Mouse (Mus musculus): Measurements from ENCODE around the gene Wnt9b. TPM values are rescaled to one million over a fixed set of nuclear protein-coding genes. Genes with fewer than 3 reads are reported as not detected.

The Wnt9b gene
- polyA plus RNA-seq, 1 experiment from 2014 or later: 0.19 TPM

DNA sequence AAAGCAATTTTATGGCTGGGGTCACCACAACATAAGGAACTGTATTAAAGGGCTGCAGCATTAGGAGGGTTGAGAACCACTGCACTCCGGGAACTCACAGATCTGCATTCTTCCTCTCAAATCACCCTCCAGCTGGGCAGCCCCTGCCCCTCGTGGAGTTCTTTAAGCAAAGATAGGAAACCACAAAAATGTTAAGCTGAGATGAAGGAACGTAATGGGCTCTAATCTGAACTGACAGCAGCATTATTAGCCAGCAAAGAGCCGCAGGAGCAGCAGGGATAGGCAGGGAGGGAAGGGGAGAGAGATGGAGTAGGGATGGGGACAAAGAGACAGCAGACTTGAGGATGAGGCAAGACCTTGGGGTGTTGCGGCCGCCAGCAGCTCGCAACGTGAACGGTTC is 32.6 kb downstream of the Wnt9b start:
- H3K4me2 ChIP-seq (replicated peaks): no peak overlapping the region
- no peak overlapping the region for H3K9ac ChIP-seq
- H3K9me3 ChIP-seq (ENCODE audit: control insufficient read depth, low read length): no peaks in the 10 kb centered on the region
- H3K4me1 ChIP-seq (replicated peaks; ENCODE audit: control insufficient read depth, insufficient read depth, low read length): peaks cover 8% of the 10 kb centered on the region; the same call in 1 of the 2 replicates
- DNase-seq (ENCODE audit: low spot score) (no peak), ATAC-seq (ENCODE audit: low FRiP score) (no peak)
- H3K36me3 ChIP-seq (replicated peaks; ENCODE audit: control insufficient read depth, insufficient read depth): no peaks in the 10 kb centered on the region
- WGBS: 53% methylated on average over 9 of the region's 9 CpGs
- H3K27me3 ChIP-seq (ENCODE audit: control insufficient read depth, insufficient read depth, low read length): no peaks in the 10 kb centered on the region
- H3K27ac ChIP-seq: no peak overlapping the region
- no peak overlapping the region for H3K4me3 ChIP-seq (replicated peaks; ENCODE audit: low read length)

DNA sequence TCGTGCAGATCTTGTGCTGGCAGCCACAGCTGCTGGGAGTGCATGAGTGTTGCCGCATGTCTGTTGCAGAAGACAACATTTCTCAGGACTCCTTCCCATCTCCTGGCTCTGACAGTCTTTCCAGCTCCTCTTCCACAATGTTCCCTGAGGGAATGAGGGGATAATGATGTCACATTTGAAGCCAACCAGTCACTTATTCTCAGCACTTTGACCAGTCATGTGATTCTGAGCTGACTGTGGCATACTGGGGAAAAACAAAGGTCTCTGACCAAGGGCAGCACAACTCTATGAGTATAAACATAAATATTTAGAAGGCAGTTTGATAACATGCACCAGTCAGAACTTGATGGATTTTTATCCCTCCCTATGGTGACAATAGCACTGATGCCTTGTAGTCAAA is 35.5 kb downstream of the Wnt9b start:
- WGBS: 83% methylated on average over 2 of the region's 2 CpGs

DNA sequence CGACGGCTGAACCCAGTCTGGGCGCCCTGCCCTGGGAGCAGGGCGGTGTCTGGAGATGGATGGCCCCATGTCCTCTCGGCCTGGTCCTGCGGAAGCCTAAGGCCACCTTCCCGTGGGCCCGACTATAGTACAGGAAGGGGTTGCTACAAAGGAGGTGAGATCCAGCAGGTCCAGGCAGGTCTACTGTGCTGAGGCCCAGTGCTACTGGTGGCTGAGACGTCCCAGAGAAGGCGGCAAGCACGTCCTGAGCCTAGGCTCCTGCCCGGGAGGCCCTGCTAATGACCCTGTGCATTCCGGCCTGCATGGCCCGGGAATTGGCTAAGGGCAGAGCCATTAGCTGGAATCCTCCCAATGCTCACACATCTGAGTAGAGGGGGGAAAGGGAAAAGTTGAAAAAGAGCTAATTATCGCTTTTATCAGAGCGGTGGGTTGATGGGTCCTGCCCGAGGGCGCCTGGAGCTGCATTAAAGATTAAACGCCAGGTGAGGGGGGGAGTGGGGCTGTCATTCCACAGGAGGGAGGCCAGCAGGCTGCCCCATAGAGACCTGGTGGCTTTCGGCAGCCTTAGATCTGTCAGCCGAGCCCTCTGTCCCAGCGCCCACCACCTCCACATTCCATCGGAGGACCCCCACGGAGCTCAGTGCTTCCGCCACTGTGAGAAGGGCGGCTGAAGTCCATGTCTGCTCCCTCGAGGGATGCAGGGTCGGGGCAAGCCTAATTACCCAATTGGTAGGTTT is 37.6 kb downstream of the Wnt9b start:
- ATAC-seq (ENCODE audit: low FRiP score) (no peak), DNase-seq (ENCODE audit: low spot score) (no peak)
- Histone ChIP-seq H3K27ac (no peak overlapping the region), H3K9ac (no peak overlapping the region), H3K27me3 (ENCODE audit: control insufficient read depth, insufficient read depth, low read length) (no peaks in the 10 kb centered on the region), H3K36me3 (replicated peaks; ENCODE audit: control insufficient read depth, insufficient read depth) (no peaks in the 10 kb centered on the region), H3K9me3 (ENCODE audit: control insufficient read depth, low read length) (no peaks in the 10 kb centered on the region), H3K4me1 (replicated peaks; ENCODE audit: control insufficient read depth, insufficient read depth, low read length) (no peaks in the 10 kb centered on the region), H3K4me2 (replicated peaks) (no peak overlapping the region), H3K4me3 (replicated peaks; ENCODE audit: low read length) (no peak overlapping the region)
- 63% methylated on average over 28 of the region's 28 CpGs for WGBS

More for the DNA sequence above, 35.5 kb downstream of the Wnt9b start:
- Histone ChIP-seq H3K4me1 (replicated peaks; ENCODE audit: control insufficient read depth, insufficient read depth, low read length) (no peaks in the 10 kb centered on the region), H3K36me3 (replicated peaks; ENCODE audit: control insufficient read depth, insufficient read depth) (no peaks in the 10 kb centered on the region), H3K4me3 (replicated peaks; ENCODE audit: low read length) (no peak overlapping the region), H3K27me3 (ENCODE audit: control insufficient read depth, insufficient read depth, low read length) (no peaks in the 10 kb centered on the region), H3K4me2 (replicated peaks) (no peak overlapping the region), H3K9me3 (ENCODE audit: control insufficient read depth, low read length) (no peaks in the 10 kb centered on the region), H3K9ac (no peak overlapping the region), H3K27ac (no peak overlapping the region)
- DNase-seq (ENCODE audit: low spot score): no peak
- no peak for ATAC-seq (ENCODE audit: low FRiP score)

DNA sequence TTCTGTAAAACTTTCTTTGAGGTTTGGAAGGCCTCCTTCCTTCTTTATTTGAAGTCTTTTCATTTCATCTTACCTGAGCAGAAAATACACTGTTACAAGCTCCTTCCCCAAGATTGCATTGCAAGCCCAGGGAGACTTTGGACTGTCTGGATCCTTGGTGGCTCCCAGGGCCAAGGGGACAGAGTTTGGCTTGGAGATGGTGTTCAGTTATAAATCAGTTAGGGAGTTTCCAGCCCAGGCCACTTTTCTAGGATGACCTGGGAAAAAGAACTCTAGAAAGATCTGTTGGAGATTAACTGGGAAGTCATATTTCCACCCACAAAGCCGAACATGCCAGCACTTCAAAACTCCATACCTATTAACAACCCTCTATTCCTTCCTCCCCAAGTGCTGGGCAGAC is 39.6 kb downstream of the Wnt9b start:
- ATAC-seq (ENCODE audit: low FRiP score) (no peak), DNase-seq (ENCODE audit: low spot score) (no peak)
- no peaks in the 10 kb centered on the region for H3K4me1 ChIP-seq (replicated peaks; ENCODE audit: control insufficient read depth, insufficient read depth, low read length)
- H3K27ac ChIP-seq: no peak overlapping the region
- no peaks in the 10 kb centered on the region for H3K27me3 ChIP-seq (ENCODE audit: control insufficient read depth, insufficient read depth, low read length)
- WGBS: 87% methylated on average over 1 of the region's 1 CpGs
- H3K36me3 ChIP-seq (replicated peaks; ENCODE audit: control insufficient read depth, insufficient read depth): no peaks in the 10 kb centered on the region
- no peak overlapping the region for H3K4me2 ChIP-seq (replicated peaks)
- H3K9me3 ChIP-seq (ENCODE audit: control insufficient read depth, low read length): no peaks in the 10 kb centered on the region
- no peak overlapping the region for H3K9ac ChIP-seq
- no peak overlapping the region for H3K4me3 ChIP-seq (replicated peaks; ENCODE audit: low read length)

DNA sequence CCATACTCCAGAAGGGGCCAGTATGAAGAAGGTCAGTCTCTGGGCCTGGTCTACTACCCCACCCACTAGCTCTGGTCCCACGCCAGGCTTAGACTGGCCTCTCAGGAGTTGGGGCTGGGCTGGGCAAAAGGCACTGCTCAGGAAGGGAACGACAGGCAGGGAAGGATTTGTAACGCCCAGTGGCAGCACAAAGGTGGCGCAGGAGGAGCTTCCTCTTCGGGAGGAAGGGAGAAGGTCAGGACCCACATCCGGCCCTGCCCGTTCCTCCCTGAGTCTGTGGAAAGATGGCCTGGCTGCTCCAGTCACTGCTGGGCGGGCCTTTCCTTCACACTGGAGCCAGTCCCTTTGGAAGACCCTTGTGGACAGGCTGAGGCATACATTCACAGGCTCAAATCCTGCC is 42.6 kb downstream of the Wnt9b start:
- Histone ChIP-seq H3K4me1 (replicated peaks; ENCODE audit: control insufficient read depth, insufficient read depth, low read length) (no peaks in the 10 kb centered on the region), H3K36me3 (replicated peaks; ENCODE audit: control insufficient read depth, insufficient read depth) (no peaks in the 10 kb centered on the region), H3K9me3 (ENCODE audit: control insufficient read depth, low read length) (no peaks in the 10 kb centered on the region), H3K27me3 (ENCODE audit: control insufficient read depth, insufficient read depth, low read length) (no peaks in the 10 kb centered on the region), H3K4me3 (replicated peaks; ENCODE audit: low read length) (no peak overlapping the region), H3K27ac (no peak overlapping the region), H3K9ac (no peak overlapping the region), H3K4me2 (replicated peaks) (no peak overlapping the region)
- DNase-seq (ENCODE audit: low spot score) (no peak), ATAC-seq (ENCODE audit: low FRiP score) (no peak)
- WGBS: 65% methylated on average over 8 of the region's 8 CpGs

DNA sequence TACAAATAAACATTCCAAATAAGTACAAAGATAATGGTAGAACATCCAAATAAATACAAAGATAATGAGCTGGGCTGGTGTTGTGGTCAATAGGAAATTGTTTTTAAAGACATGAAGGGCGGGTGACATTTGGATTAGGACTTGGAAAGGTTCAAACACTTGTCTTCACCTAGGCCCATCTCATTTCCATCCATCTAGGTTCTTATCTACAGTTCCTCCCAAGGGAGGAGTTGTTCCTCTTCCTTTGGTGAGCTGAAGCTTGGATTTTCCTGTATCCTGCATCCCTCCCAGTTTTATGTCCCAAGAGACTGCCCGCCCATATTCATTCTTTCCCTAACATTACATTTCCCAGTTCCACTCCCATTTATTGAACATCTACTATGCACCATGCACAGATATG is 51.4 kb downstream of the Wnt9b start:
- Histone ChIP-seq H3K27me3 (ENCODE audit: control insufficient read depth, insufficient read depth, low read length) (no peaks in the 10 kb centered on the region), H3K27ac (peak overlapping the region; percentile 98), H3K4me2 (replicated peaks) (peak overlapping the region; percentile 58), H3K36me3 (replicated peaks; ENCODE audit: control insufficient read depth, insufficient read depth) (no peaks in the 10 kb centered on the region), H3K4me1 (replicated peaks; ENCODE audit: control insufficient read depth, insufficient read depth, low read length) (peaks cover 18% of the 10 kb centered on the region), H3K4me3 (replicated peaks; ENCODE audit: low read length) (peak overlapping the region; percentile 96), H3K9ac (peak overlapping the region; percentile 96), H3K9me3 (ENCODE audit: control insufficient read depth, low read length) (no peaks in the 10 kb centered on the region)
- WGBS: 64% methylated on average over 2 of the region's 2 CpGs
- ATAC-seq (ENCODE audit: low FRiP score) (no peak), DNase-seq (ENCODE audit: low spot score) (peak; percentile 27)

DNA sequence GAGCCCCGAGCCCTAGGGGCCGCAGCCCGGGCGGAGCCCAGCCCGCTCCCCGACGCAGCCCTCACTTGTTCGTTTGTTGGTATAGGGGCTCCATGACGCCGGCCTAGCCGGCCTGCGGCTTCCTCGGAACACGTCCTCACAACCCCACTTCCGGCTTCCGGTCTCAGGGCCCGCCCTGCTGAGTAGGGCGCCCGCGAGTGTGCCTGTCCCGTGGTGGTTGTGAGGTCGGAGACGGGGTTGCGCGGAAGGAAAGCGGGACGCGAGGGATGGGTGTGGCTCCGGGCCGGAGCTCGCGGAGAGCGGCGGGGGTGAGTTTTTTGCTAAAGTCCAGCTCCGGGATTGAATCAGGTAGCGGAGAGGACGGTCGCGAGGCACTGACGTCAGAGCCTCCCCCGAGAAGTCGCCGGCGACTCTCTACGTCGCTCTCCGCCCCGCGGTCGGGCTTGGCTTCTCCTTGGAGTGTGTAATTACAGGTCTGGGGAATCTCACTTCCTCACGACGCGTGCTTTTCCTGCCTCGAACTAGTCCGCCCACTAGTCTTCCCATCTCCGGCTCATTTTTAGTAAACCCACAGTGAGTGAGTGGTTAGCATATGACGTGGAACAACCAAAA is 52.0 kb downstream of the Wnt9b start, which contains the start of gene Gosr2:
Gosr2 (minus strand) TSS at position 334 of the 612 bp plus-strand sequence.
- peak within 1 kb of the TSS; percentile 96 for H3K4me3 ChIP-seq (replicated peaks; ENCODE audit: low read length)
- H3K27ac ChIP-seq: peak within 1 kb of the TSS; percentile 98
- H3K9ac ChIP-seq: peak within 1 kb of the TSS; percentile 96
- H3K27me3 ChIP-seq (ENCODE audit: control insufficient read depth, insufficient read depth, low read length): no peaks in the 10 kb centered on the region
- H3K4me1 ChIP-seq (replicated peaks; ENCODE audit: control insufficient read depth, insufficient read depth, low read length): peaks cover 18% of the 10 kb centered on the region
- H3K9me3 ChIP-seq (ENCODE audit: control insufficient read depth, low read length): no peaks in the 10 kb centered on the region
- WGBS: under 1% methylated on average over 57 of the region's 57 CpGs
- DNase-seq (ENCODE audit: low spot score) (peak; percentile 91), ATAC-seq (ENCODE audit: low FRiP score) (peak; percentile 97)
- peak within 1 kb of the TSS; percentile 58 for H3K4me2 ChIP-seq (replicated peaks)
- H3K36me3 ChIP-seq (replicated peaks; ENCODE audit: control insufficient read depth, insufficient read depth): no peaks in the 10 kb centered on the region

DNA sequence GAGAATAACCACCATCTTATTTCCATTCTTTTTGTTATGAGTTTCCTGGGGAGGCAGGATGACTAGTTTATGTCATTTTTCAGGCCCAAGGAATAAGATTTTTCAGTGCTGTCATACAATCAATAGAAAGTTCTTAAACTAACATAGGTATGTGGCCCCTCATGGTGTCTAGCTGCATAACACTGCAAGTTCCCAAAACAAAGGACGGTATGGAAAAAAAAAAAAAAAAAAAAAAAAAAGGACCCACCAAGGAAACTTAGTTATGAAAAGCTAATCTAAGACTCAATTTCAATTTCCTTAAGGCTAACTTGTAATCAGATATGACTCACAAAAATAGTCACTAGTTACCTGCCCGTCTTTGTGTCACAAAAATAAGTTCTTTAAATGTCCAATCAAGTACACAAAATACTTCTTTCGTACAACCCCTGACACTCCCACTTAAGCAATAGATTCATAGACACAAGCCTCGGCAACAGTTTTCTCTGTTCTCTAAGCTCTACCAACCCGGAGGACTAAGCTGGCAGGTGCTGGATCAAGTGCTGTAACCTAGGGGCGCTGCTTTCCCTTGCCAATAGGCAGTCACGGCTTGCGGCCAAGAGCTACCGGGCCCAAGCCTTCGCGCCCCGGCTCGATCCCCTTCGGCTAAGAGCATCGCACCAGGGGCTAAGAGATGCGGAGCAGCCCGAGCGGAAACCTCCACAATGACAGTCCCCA is 52.6 kb downstream of the Wnt9b start:
- 2% methylated on average over 18 of the region's 18 CpGs for WGBS
- Histone ChIP-seq H3K27ac (peak overlapping the region; percentile 98), H3K36me3 (replicated peaks; ENCODE audit: control insufficient read depth, insufficient read depth) (no peaks in the 10 kb centered on the region), H3K4me3 (replicated peaks; ENCODE audit: low read length) (peak overlapping the region; percentile 96), H3K9ac (peak overlapping the region; percentile 96), H3K4me1 (replicated peaks; ENCODE audit: control insufficient read depth, insufficient read depth, low read length) (peaks cover 18% of the 10 kb centered on the region), H3K4me2 (replicated peaks) (peak overlapping the region; percentile 58), H3K9me3 (ENCODE audit: control insufficient read depth, low read length) (no peaks in the 10 kb centered on the region), H3K27me3 (ENCODE audit: control insufficient read depth, insufficient read depth, low read length) (no peaks in the 10 kb centered on the region)
- DNase-seq (ENCODE audit: low spot score) (peak; percentile 58), ATAC-seq (ENCODE audit: low FRiP score) (no peak)

DNA sequence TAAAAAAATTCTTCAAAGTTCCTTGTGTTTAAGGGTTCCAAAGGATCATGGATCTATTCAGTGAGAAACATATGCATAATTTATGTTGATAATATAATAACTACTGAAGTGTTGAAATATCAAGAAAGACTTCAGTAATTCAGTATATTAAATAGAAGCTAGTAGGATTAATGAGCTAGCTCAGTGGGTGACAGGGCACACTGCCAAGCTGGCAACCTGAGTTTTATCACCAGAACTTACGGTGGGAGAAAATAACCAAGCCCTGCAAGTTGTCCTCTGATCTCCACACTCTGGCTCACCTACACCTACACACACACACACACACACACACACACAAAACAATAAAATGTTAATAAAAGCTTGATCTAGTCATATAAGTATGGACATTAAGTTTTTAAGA is 56.4 kb downstream of the Wnt9b start:
- Histone ChIP-seq H3K36me3 (replicated peaks; ENCODE audit: control insufficient read depth, insufficient read depth) (peaks cover 5% of the 10 kb centered on the region), H3K27ac (no peak overlapping the region), H3K27me3 (ENCODE audit: control insufficient read depth, insufficient read depth, low read length) (no peaks in the 10 kb centered on the region), H3K9ac (no peak overlapping the region), H3K4me2 (replicated peaks) (no peak overlapping the region), H3K9me3 (ENCODE audit: control insufficient read depth, low read length) (no peaks in the 10 kb centered on the region), H3K4me3 (replicated peaks; ENCODE audit: low read length) (no peak overlapping the region), H3K4me1 (replicated peaks; ENCODE audit: control insufficient read depth, insufficient read depth, low read length) (peaks cover 14% of the 10 kb centered on the region)
- DNase-seq (ENCODE audit: low spot score): no peak
- ATAC-seq (ENCODE audit: low FRiP score): no peak
- 48% methylated on average over 1 of the region's 1 CpGs for WGBS
